Mouse (Mus musculus): ENCODE measurements at regions not wholly inside any gene's neighbourhood (a gene's known extent, or its start where the extent isn't known, plus 50 kb on each side); places are given as distances from the start of the nearest gene placed in this dataset.
A peak's percentile ranks its signal among the peaks of the same experiment; 100 is the strongest.

DNA sequence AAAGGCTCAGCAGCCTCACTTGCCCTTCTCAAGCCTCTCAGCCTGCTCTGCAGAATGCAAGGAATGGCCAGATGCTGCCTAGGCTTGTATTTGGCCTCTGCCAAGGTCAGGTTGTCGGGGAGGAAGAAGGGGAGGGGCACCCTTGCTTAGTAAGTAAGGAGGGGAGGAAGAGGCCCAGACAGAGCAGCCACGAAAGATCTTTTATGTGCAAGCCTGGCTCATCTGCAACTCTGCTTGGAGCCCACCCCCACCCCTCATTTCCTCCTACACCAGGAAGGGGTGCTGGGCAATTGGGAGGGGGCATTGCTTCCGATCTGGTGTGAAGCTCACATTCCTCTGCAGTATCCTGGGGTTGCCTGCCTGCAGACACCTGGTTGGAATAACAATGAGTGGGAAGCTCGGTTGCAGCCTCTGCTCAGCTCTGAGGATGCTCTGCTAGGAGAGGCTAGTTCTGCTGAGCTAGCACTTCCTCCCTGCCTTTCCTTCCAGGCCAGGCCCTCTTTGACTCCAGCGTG lies 1169.9 kb upstream of the A1bg start:
- ATAC-seq (peak; percentile 73; the same call in 1 of the 2 replicates), DNase-seq (no peak)
- Histone ChIP-seq H3K36me3 (ENCODE audit: insufficient read depth) (no peaks in the 10 kb centered on the region), H3K27me3 (ENCODE audit: insufficient read depth, low read length) (no peaks in the 10 kb centered on the region), H3K9me3 (ENCODE audit: low read length) (no peaks in the 10 kb centered on the region), H3K4me3 (ENCODE audit: low read depth, low read length) (no peak overlapping the region), H3K4me1 (ENCODE audit: insufficient read depth) (no peaks in the 10 kb centered on the region), H3K4me2 (ENCODE audit: low read depth) (no peak overlapping the region), H3K9ac (no peak overlapping the region), H3K27ac (ENCODE audit: low read depth, low read length) (no peak overlapping the region)
- WGBS: 21% methylated on average over 5 of the region's 5 CpGs
- no peak for TF ChIP-seq CTCF (IDR thresholded peaks at IDR 0.05; ENCODE audit: low read depth)

GRCm38 (mm10) chr15:62091746-62092659 lies 1169.2 kb upstream of the A1bg start:
- Histone ChIP-seq H3K9me3 (ENCODE audit: low read length) (no peaks in the 10 kb centered on the region), H3K27me3 (ENCODE audit: insufficient read depth, low read length) (no peaks in the 10 kb centered on the region), H3K36me3 (ENCODE audit: insufficient read depth) (no peaks in the 10 kb centered on the region), H3K4me3 (ENCODE audit: low read depth, low read length) (no peak overlapping the region), H3K27ac (ENCODE audit: low read depth, low read length) (no peak overlapping the region), H3K9ac (no peak overlapping the region), H3K4me1 (ENCODE audit: insufficient read depth) (no peaks in the 10 kb centered on the region), H3K4me2 (ENCODE audit: low read depth) (no peak overlapping the region)
- DNase-seq (no peak), ATAC-seq (no peak)
- TF ChIP-seq CTCF (IDR thresholded peaks at IDR 0.05; ENCODE audit: low read depth): no peak
- WGBS: 65% methylated on average over 12 of the region's 12 CpGs

- WGBS: 93% methylated on average over 5 of the region's 5 CpGs
- no peak overlapping the region for H3K4me2 ChIP-seq (ENCODE audit: low read depth)
Measured at GRCm38 (mm10) chr15:62091144-62091543, 1168.3 kb upstream of the A1bg start.

GRCm38 (mm10) chr15:62088341-62088740 lies 1165.5 kb upstream of the A1bg start:
- TF ChIP-seq CTCF (IDR thresholded peaks at IDR 0.05; ENCODE audit: low read depth): no peak
- DNase-seq (no peak), ATAC-seq (no peak)
- H3K4me1 ChIP-seq (ENCODE audit: insufficient read depth): no peaks in the 10 kb centered on the region
- H3K4me3 ChIP-seq (ENCODE audit: low read depth, low read length): no peak overlapping the region
- H3K9ac ChIP-seq: no peak overlapping the region
- WGBS: 94% methylated on average over 4 of the region's 4 CpGs
- H3K36me3 ChIP-seq (ENCODE audit: insufficient read depth): no peaks in the 10 kb centered on the region
- no peak overlapping the region for H3K27ac ChIP-seq (ENCODE audit: low read depth, low read length)
- no peak overlapping the region for H3K4me2 ChIP-seq (ENCODE audit: low read depth)
- H3K9me3 ChIP-seq (ENCODE audit: low read length): no peaks in the 10 kb centered on the region
- H3K27me3 ChIP-seq (ENCODE audit: insufficient read depth, low read length): no peaks in the 10 kb centered on the region

More at GRCm38 (mm10) chr15:62091144-62091543, 1168.3 kb upstream of the A1bg start:
- no peak for ATAC-seq
- no peak for TF ChIP-seq CTCF (IDR thresholded peaks at IDR 0.05; ENCODE audit: low read depth)
- H3K27ac ChIP-seq (ENCODE audit: low read depth, low read length): no peak overlapping the region
- no peaks in the 10 kb centered on the region for H3K36me3 ChIP-seq (ENCODE audit: insufficient read depth)
- H3K27me3 ChIP-seq (ENCODE audit: insufficient read depth, low read length): no peaks in the 10 kb centered on the region
- DNase-seq: no peak
- no peak overlapping the region for H3K9ac ChIP-seq
- no peaks in the 10 kb centered on the region for H3K4me1 ChIP-seq (ENCODE audit: insufficient read depth)
- H3K4me3 ChIP-seq (ENCODE audit: low read depth, low read length): no peak overlapping the region
- no peaks in the 10 kb centered on the region for H3K9me3 ChIP-seq (ENCODE audit: low read length)

DNA sequence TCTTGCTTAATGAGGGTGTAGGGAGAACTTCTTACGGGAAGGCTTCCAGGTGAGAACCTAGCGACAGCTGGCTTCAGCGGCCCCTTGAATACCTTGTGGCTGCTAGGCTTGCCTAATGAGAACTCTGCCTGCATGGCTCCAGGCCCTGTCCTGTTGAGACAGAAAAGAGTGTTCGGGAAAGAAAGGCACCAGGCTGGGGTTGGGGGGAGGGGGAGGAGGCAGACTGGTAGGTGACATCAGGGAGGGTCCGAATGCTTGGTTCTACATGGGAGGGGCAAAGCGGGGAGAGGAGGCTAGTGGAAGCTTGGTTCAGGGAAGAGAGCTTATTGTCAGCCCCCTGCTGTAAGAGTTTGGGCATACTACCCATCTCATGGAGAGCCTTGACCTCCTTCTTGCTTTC lies 1164.9 kb upstream of the A1bg start:
- no peaks in the 10 kb centered on the region for H3K4me1 ChIP-seq (ENCODE audit: insufficient read depth)
- no peak for ATAC-seq

GRCm38 (mm10) chr15:62086037-62086436 lies 1163.2 kb upstream of the A1bg start:
- H3K4me1 ChIP-seq (ENCODE audit: insufficient read depth): no peaks in the 10 kb centered on the region
- H3K4me2 ChIP-seq (ENCODE audit: low read depth): no peak overlapping the region
- no peak overlapping the region for H3K4me3 ChIP-seq (ENCODE audit: low read depth, low read length)
- H3K27me3 ChIP-seq (ENCODE audit: insufficient read depth, low read length): no peaks in the 10 kb centered on the region
- 82% methylated on average over 3 of the region's 3 CpGs for WGBS
- no peaks in the 10 kb centered on the region for H3K9me3 ChIP-seq (ENCODE audit: low read length)
- no peak overlapping the region for H3K9ac ChIP-seq
- no peak overlapping the region for H3K27ac ChIP-seq (ENCODE audit: low read depth, low read length)
- no peak for TF ChIP-seq CTCF (IDR thresholded peaks at IDR 0.05; ENCODE audit: low read depth)
- H3K36me3 ChIP-seq (ENCODE audit: insufficient read depth): no peaks in the 10 kb centered on the region
- DNase-seq (no peak), ATAC-seq (no peak)

More for the DNA sequence above, 1164.9 kb upstream of the A1bg start:
- no peaks in the 10 kb centered on the region for H3K9me3 ChIP-seq (ENCODE audit: low read length)
- no peak overlapping the region for H3K4me2 ChIP-seq (ENCODE audit: low read depth)
- no peak for TF ChIP-seq CTCF (IDR thresholded peaks at IDR 0.05; ENCODE audit: low read depth)
- WGBS: 57% methylated on average over 6 of the region's 6 CpGs
- no peak overlapping the region for H3K4me3 ChIP-seq (ENCODE audit: low read depth, low read length)
- no peaks in the 10 kb centered on the region for H3K27me3 ChIP-seq (ENCODE audit: insufficient read depth, low read length)
- no peak overlapping the region for H3K9ac ChIP-seq
- H3K36me3 ChIP-seq (ENCODE audit: insufficient read depth): no peaks in the 10 kb centered on the region
- no peak for DNase-seq
- H3K27ac ChIP-seq (ENCODE audit: low read depth, low read length): no peak overlapping the region

- Histone ChIP-seq H3K36me3 (ENCODE audit: insufficient read depth) (no peaks in the 10 kb centered on the region), H3K4me2 (ENCODE audit: low read depth) (no peak overlapping the region), H3K27me3 (ENCODE audit: insufficient read depth, low read length) (no peaks in the 10 kb centered on the region), H3K9ac (no peak overlapping the region), H3K4me1 (ENCODE audit: insufficient read depth) (no peaks in the 10 kb centered on the region), H3K9me3 (ENCODE audit: low read length) (no peaks in the 10 kb centered on the region), H3K27ac (ENCODE audit: low read depth, low read length) (no peak overlapping the region), H3K4me3 (ENCODE audit: low read depth, low read length) (no peak overlapping the region)
- no peak for DNase-seq
- ATAC-seq: no peak
- no peak for TF ChIP-seq CTCF (IDR thresholded peaks at IDR 0.05; ENCODE audit: low read depth)
- WGBS: 91% methylated on average over 3 of the region's 3 CpGs
Measured at GRCm38 (mm10) chr15:62083347-62083746, 1160.5 kb upstream of the A1bg start.
